Mouse (Mus musculus) bone marrow macrophage, adult 2 months (primary cell): Measurements from ENCODE around the gene Tbx19. TPM values are rescaled to one million over a fixed set of nuclear protein-coding genes. Genes with fewer than 3 reads are reported as not detected.

ENCODE experiments used
- H3K27ac ChIP-seq: 2 replicates; pipeline ENCODE4 v1.5.1; 2012; ENCODE audit warnings: low read depth, low read length; ENCODE audit not compliant: insufficient read depth
- H3K4me1 ChIP-seq: 2 replicates; pipeline ENCODE4 v1.6.1; 2012; ENCODE audit warnings: low read length; ENCODE audit not compliant: control insufficient read depth, insufficient read depth
- H3K4me3 ChIP-seq: 2 replicates; pipeline ENCODE4 v1.5.1; 2012; ENCODE audit warnings: mild to moderate bottlenecking, low read length, moderate library complexity; ENCODE audit not compliant: insufficient read depth
- CTCF ChIP-seq: IDR thresholded peaks from 2 replicates; pipeline ENCODE4 v1.5.1; 2012; ENCODE audit warnings: low read depth, mild to moderate bottlenecking, low read length, moderate library complexity
- POLR2A ChIP-seq: IDR thresholded peaks from 2 replicates; pipeline ENCODE4 v1.6.1; 2012; ENCODE audit warnings: mild to moderate bottlenecking, low read depth, low read length, borderline replicate concordance
- polyA plus RNA-seq: library from polyadenylated mRNA; stranded (reverse); fragments of >200 nt; gene quantifications from 2 replicates; pipeline ENCODE4 v1.2.4, GENCODE M21; 2012; ENCODE audit not compliant: missing spikeins, insufficient read depth, insufficient read length

The Tbx19 gene
- polyA plus RNA-seq, 1 experiment, result not detected

DNA sequence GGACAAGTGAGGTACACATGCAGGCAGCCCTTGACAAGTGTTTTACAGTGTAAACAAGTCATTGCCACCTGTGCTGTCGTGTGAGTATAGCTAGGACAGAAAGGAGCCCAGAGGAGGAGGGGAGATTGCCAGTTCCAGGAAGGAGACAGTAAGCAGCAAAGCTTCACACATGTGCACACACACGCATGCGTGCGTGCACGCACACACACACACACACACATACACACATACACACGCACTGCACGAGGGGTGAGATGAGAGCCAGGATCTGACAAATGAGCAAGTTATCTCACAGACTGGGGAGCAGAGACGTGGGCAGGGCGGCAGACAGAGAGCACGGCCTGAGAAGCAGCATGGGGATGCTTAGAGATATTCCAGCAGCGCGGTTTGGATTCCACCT, 25.9 kb upstream of the Tbx19 start:
- no peak for TF ChIP-seq POLR2A
- TF ChIP-seq CTCF, result no peak
- H3K27ac ChIP-seq, result peak overlapping the region; percentile 68; the same call in 1 of the 2 replicates
- H3K4me3 ChIP-seq, result no peak overlapping the region
- peaks cover 61% of the 10 kb centered on the region for H3K4me1 ChIP-seq

DNA sequence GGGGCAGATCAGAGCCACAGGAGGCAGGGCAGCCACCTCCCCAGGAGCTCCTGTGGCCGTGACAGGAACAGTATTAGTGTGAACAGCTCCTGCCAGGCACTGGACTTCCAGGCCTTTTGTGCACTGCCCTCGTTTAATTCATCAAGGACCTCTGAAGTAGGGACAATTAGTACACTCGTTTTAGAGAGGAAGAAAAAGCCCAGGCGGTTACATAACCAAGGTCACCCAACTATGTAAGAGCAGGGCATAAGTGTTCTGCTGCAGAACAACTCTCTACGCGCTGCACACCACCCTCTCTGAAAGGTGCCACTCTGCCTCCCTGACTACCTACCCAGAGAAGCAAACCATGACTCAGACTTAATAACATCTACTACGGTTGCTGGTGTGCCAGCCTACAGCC, 24.5 kb upstream of the Tbx19 start:
- no peak for TF ChIP-seq CTCF
- no peak for TF ChIP-seq POLR2A
- Histone ChIP-seq H3K4me3 (no peak overlapping the region), H3K4me1 (peaks cover 48% of the 10 kb centered on the region), H3K27ac (no peak overlapping the region)

DNA sequence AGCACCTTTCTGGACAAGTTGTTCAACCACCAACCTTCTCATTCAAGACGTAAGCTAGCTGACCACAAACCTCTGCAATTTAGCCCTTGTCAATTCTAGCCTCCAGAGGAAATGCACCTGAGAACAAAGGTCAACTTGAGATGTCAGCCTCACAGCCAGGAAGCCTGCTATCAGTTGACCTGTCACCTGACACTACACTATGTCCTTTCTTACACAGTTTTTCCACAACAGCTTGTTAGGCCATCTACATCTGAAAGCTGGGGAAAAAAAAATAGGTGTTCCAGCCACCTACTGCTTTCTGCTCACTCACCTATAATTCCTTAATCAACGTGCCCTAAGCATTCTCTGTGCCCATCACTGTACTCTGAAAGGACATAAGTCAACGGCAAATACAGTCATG, 23.6 kb upstream of the Tbx19 start:
- Histone ChIP-seq H3K27ac (no peak overlapping the region), H3K4me3 (no peak overlapping the region), H3K4me1 (peaks cover 38% of the 10 kb centered on the region)
- TF ChIP-seq CTCF (no peak), POLR2A (no peak)

DNA sequence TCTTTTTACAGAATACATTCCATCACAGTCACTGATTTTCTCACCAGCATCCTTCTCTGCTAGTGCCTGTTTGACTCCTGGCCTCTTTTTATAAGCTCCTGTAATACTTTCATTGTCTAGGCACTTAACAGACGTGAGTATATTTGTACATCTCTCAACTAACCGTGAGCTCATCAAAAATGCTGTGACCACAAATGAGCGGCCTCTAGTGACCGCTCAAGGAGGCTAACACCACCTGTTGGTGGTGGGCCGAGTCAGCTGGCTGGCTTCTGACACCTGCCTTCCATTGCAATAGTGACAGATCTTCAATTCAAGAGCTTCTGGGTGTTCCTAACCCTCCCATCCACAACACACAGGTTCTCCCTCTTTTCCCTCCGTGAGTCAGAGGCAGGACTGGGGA, 22.8 kb upstream of the Tbx19 start:
- H3K4me1 ChIP-seq, result peaks cover 30% of the 10 kb centered on the region

DNA sequence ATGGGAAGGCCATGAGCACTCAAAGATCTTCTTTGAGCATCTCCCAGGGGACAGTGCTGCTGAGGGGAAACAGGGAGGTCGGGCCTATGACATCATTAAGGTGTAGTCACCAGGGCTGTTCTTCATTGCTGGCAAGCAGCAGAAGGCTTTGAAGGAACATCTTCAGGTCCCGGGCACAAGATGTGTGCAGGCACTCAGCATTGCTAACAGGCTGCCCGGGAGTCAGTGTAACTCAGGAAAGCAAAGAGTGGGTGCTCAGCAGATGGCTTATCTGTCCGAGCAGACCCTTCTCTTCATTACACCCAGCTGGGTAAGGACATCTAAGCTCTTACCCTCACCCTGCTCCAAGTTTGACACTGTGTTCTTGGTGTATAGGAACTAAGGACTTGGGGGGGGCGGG, 18.7 kb upstream of the Tbx19 start:
- no peaks in the 10 kb centered on the region for H3K4me1 ChIP-seq
- TF ChIP-seq CTCF, result no peak
- no peak for TF ChIP-seq POLR2A
- H3K4me3 ChIP-seq, result no peak overlapping the region
- no peak overlapping the region for H3K27ac ChIP-seq

More for the DNA sequence above, 22.8 kb upstream of the Tbx19 start:
- H3K27ac ChIP-seq, result no peak overlapping the region
- H3K4me3 ChIP-seq, result no peak overlapping the region
- TF ChIP-seq CTCF, result no peak
- no peak for TF ChIP-seq POLR2A

DNA sequence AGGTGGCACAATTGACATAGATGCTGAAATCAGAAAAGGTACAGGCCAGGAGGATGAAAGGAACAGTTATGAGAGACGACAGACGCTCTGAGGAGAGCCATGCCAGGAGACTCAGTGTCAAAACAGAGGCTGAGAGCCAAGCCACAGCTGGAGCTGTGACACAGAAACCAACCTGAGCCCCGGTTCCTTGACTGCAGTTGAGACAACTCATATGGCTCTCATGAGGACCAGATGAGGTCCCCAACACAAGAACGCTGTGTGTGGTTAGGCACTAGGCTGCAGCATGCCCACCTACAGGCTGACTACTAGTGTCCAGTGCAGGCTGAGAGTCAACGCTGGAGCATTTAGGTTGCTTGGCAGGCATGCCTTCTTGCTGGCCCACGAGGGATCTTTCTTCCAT, 17.5 kb upstream of the Tbx19 start:
- no peaks in the 10 kb centered on the region for H3K4me1 ChIP-seq
- no peak for TF ChIP-seq POLR2A
- no peak overlapping the region for H3K4me3 ChIP-seq
- H3K27ac ChIP-seq, result no peak overlapping the region

DNA sequence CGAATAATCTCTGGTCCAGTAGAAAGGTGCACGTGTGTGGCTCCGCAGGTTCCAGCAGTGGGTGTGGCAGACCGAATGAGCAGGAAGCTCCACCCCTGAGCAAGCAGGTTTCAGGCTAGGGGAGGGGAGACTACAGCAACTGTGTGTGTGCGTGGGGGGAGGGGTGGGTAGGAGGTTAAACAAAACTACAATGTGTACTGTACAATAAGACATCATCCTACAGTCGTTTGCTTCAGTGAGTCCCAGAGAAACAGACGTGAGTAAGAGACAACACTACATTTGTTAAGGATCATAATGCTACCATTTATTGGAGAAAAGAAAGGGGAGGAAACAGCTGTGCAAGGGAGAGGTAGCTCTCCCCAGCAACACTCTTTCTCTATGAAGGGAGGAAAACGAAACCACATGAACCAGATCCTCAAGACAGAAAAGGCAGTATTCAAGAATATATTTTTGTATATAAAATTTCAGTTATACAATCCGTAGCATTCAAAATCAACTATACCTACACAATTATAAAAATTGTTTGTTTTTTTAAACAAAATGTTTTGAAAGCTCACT, 13.6 kb upstream of the Tbx19 start:
- H3K4me1 ChIP-seq, result peaks cover 4% of the 10 kb centered on the region; the same call in 1 of the 2 replicates
- no peak overlapping the region for H3K27ac ChIP-seq
- no peak overlapping the region for H3K4me3 ChIP-seq
- TF ChIP-seq CTCF, result no peak
- TF ChIP-seq POLR2A, result no peak

DNA sequence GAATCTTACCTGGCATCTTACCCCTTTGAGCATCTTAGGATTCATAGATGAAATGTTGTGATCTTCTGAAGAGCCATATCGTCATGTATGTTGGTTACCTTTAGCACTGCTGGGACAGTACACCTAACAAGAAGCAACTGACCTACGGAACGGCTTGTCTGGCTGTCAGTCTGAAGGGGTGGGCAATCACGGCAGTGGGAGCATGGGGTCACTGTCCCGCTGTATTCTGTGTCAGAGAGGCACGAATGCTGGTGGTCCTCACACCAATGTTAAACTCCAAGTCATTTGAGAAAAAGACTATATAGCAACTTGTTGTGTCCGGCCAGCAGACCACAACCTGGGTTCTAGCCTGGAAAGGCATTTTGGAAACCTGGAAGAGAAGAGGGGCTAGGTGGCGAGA, 10.7 kb upstream of the Tbx19 start:
- TF ChIP-seq POLR2A (no peak), CTCF (no peak)
- H3K4me3 ChIP-seq, result no peak overlapping the region
- no peak overlapping the region for H3K27ac ChIP-seq
- H3K4me1 ChIP-seq, result peaks cover 4% of the 10 kb centered on the region; the same call in 1 of the 2 replicates

DNA sequence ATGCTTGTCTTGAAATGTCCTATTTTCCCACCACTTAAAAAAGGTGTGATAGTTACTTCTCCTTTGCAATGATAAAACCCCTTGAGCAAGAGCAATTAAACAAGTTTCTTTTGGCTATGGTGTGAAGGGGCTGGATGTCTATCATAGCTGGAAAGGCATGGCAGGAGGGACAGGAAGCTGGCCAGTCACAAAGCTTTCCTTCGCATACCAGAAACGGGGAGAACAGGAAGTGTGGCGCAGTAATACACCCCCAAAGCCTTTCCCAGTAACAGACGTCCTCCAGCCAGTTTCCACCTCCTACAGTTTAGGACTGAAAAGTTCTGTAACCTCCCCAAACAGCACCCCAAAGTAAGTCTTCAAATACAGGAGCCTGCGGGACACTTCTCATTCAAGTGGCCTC, 9.6 kb upstream of the Tbx19 start:
- Histone ChIP-seq H3K27ac (no peak overlapping the region), H3K4me3 (no peak overlapping the region), H3K4me1 (peaks cover 4% of the 10 kb centered on the region; the same call in 1 of the 2 replicates)
- TF ChIP-seq POLR2A, result no peak
- no peak for TF ChIP-seq CTCF

DNA sequence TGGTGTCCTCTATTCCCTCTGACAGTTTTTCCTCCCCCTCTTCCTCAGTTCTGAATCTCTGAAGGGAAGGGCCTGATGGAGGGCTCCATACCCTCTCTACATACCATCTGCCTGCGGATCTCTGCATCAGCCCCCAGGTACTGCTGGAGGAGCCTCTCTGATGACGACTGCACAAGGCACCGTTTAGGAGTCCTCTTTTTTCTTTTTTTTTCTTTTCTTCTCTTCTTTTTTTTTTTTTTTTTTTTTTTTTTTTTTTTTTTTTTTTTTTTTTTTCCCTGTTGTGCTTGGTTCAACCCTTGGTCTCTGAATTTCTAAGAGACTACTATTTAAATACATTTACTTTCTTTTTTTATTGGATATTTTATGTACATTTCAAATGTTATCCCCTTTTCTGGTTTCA, 8.9 kb upstream of the Tbx19 start:
- Histone ChIP-seq H3K4me3 (no peak overlapping the region), H3K27ac (no peak overlapping the region), H3K4me1 (peaks cover 4% of the 10 kb centered on the region; the same call in 1 of the 2 replicates)
- no peak for TF ChIP-seq CTCF
- no peak for TF ChIP-seq POLR2A

DNA sequence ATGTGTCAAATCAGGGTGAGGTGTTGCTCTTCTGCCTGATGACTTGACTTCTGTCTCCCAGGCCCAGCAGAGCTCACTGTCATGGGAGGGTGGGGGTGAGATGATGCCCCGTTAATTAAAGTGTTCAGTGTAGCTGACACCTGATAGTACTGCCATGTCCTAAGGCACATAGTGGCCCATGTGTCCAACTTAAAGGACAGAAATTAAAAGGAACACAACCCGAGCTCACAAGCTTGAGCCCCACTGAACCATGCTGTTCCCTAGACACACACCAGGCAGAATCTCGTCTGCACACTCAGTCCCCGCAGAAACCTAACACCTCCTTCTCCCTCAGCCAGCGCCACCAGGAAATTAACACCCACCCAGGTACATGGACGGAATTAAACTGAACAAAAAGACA, 4.3 kb upstream of the Tbx19 start:
- no peak overlapping the region for H3K4me3 ChIP-seq
- H3K4me1 ChIP-seq, result peaks cover 5% of the 10 kb centered on the region; the same call in 1 of the 2 replicates
- no peak overlapping the region for H3K27ac ChIP-seq
- no peak for TF ChIP-seq POLR2A
- TF ChIP-seq CTCF, result no peak
